Mouse (Mus musculus): ENCODE data around the gene Iqgap1.
A peak's percentile ranks its signal among the peaks of the same experiment; 100 is the strongest.

GRCm38 (mm10) chr7:80715306-80715705, 110.5 kb downstream of the Iqgap1 start:
- TF ChIP-seq GATA1 (IDR thresholded peaks at IDR 0.05; ENCODE audit: borderline replicate concordance, low read length), result no peak
- 0 out of 2 replicates have a peak, but pooled peaks have one; percentile 11 for TF ChIP-seq FLI1 (IDR thresholded peaks at IDR 0.05; ENCODE audit: low read length)
